Mouse (Mus musculus) stomach, postnatal 0 days (tissue): ENCODE data around the gene Hist1h4h. TPM values are rescaled to one million over a fixed set of nuclear protein-coding genes. Genes with fewer than 3 reads are reported as not detected.

ENCODE experiments used
- ATAC-seq: fragments of 200-750 bp; cut with Nextera tagmentation; 2 replicates; pipeline ENCODE4 v1.8.0; 2017; ENCODE audit not compliant: low FRiP score, low TSS enrichment
- DNase-seq: peaks from one replicate; pipeline ENCODE4 v3.0.0-alpha.2; 2016; ENCODE audit warnings: low spot score
- H3K27ac ChIP-seq: fragments of 300-500 bp; sonication (generic); replicated peaks from 2 replicates; pipeline ENCODE4 v1.5.1; 2014; ENCODE audit warnings: mild to moderate bottlenecking, control low read depth
- H3K27me3 ChIP-seq: fragments of 300-500 bp; sonication (generic); 2 replicates; pipeline ENCODE4 v1.6.1; 2014; ENCODE audit warnings: low read length; ENCODE audit not compliant: control insufficient read depth, insufficient read depth
- H3K36me3 ChIP-seq: fragments of 300-500 bp; sonication (generic); 2 replicates; pipeline ENCODE4 v1.6.1; 2014; ENCODE audit warnings: low read length, mixed read lengths; ENCODE audit not compliant: control insufficient read depth, insufficient read depth
- H3K4me1 ChIP-seq: fragments of 300-500 bp; sonication (generic); replicated peaks from 2 replicates; pipeline ENCODE4 v1.6.1; 2014; ENCODE audit warnings: antibody characterized with exemption; ENCODE audit not compliant: control insufficient read depth, insufficient read depth
- H3K4me2 ChIP-seq: fragments of 300-500 bp; sonication (generic); replicated peaks from 2 replicates; pipeline ENCODE4 v1.6.1; 2014; ENCODE audit warnings: low read depth, mild to moderate bottlenecking, control low read depth, moderate library complexity
- H3K4me3 ChIP-seq: fragments of 300-500 bp; sonication (generic); 2 replicates; pipeline ENCODE4 v1.5.1; 2014; ENCODE audit warnings: low read depth, low read length, control low read depth
- H3K9ac ChIP-seq: fragments of 300-500 bp; sonication (generic); 2 replicates; pipeline ENCODE4 v1.6.1; 2014; ENCODE audit warnings: mild to moderate bottlenecking, low read length, control low read depth, mixed read lengths
- H3K9me3 ChIP-seq: fragments of 300-500 bp; sonication (generic); 2 replicates; pipeline ENCODE4 v1.6.1; 2016; ENCODE audit warnings: low read length; ENCODE audit not compliant: control insufficient read depth
- CTCF ChIP-seq: IDR thresholded peaks from 2 replicates; pipeline ENCODE4 v1.5.1; 2016; ENCODE audit warnings: antibody characterized with exemption, low read depth, mild to moderate bottlenecking, moderate library complexity
- EP300 ChIP-seq: optimal IDR thresholded peaks from 2 replicates; pipeline ENCODE3; 2016; ENCODE audit warnings: antibody characterized with exemption
- WGBS: fragments of 180-500 bp; shearing (Covaris S2); extraction: QIAGEN DNeasy Blood & Tissue Kit; methylation state at CpG from one replicate; pipeline ENCODE4 v1.1.7; 2014; 5-methylcytosine and 5-hydroxymethylcytosine counted together
- polyA plus RNA-seq: library from polyadenylated mRNA; unstranded; fragments of >200 nt; fragmentation: Nextera tagmentation; extraction: Ambion mirVana; gene quantifications from 2 replicates; pipeline ENCODE4 v1.2.1, GENCODE M21; 2015

Gene Hist1h4h
- polyA plus RNA-seq, 1 experiment from 2014 or later: 18.3 TPM

GRCm38 (mm10) chr13:23551931-23552914 is 21.4 kb downstream of the Hist1h4h start:
- H3K4me1 ChIP-seq: no peaks in the 10 kb centered on the region
- H3K4me2 ChIP-seq: peak overlapping the region; percentile 57
- no peaks in the 10 kb centered on the region for H3K27me3 ChIP-seq
- no peak for ATAC-seq
- no peak for TF ChIP-seq EP300
- no peak for TF ChIP-seq CTCF
- WGBS: 41% methylated on average over 8 of the region's 8 CpGs
- peak overlapping the region; percentile 85 for H3K27ac ChIP-seq
- H3K36me3 ChIP-seq: no peaks in the 10 kb centered on the region
- H3K9ac ChIP-seq: peak overlapping the region; percentile 52; the same call in 1 of the 2 replicates
- H3K4me3 ChIP-seq: peak overlapping the region; percentile 43
- DNase-seq: no peak
- no peaks in the 10 kb centered on the region for H3K9me3 ChIP-seq

GRCm38 (mm10) chr13:23552962-23553361 is 22.1 kb downstream of the Hist1h4h start, which contains the start of gene Hist1h1d:
Gene Hist1h1d (plus strand): TSS chr13:23553262.
- H3K9me3 ChIP-seq: no peaks in the 10 kb centered on the region
- H3K36me3 ChIP-seq: no peaks in the 10 kb centered on the region
- no peaks in the 10 kb centered on the region for H3K27me3 ChIP-seq
- DNase-seq (no peak), ATAC-seq (no peak)
- peak within 1 kb of the TSS; percentile 85 for H3K27ac ChIP-seq
- no peaks in the 10 kb centered on the region for H3K4me1 ChIP-seq
- no peak for TF ChIP-seq EP300
- TF ChIP-seq CTCF: no peak
- peak within 1 kb of the TSS; percentile 57 for H3K4me2 ChIP-seq
- H3K9ac ChIP-seq: no peak within 1 kb of the TSS
- no peak within 1 kb of the TSS for H3K4me3 ChIP-seq

GRCm38 (mm10) chr13:23554393-23554792 is 23.5 kb downstream of the Hist1h4h start:
- Histone ChIP-seq H3K27me3 (no peaks in the 10 kb centered on the region), H3K4me3 (peak overlapping the region; percentile 66), H3K4me2 (peak overlapping the region; percentile 85), H3K4me1 (no peaks in the 10 kb centered on the region), H3K9me3 (no peaks in the 10 kb centered on the region), H3K9ac (peak overlapping the region; percentile 89), H3K27ac (peak overlapping the region; percentile 96), H3K36me3 (no peaks in the 10 kb centered on the region)
- no peak for TF ChIP-seq EP300
- TF ChIP-seq CTCF: no peak
- 16% methylated on average over 9 of the region's 9 CpGs for WGBS
- no peak for ATAC-seq
- DNase-seq: no peak

GRCm38 (mm10) chr13:23554925-23555838 is 24.3 kb downstream of the Hist1h4h start:
- Histone ChIP-seq H3K4me3 (peak overlapping the region; percentile 66), H3K27ac (peak overlapping the region; percentile 96), H3K27me3 (no peaks in the 10 kb centered on the region), H3K4me2 (peak overlapping the region; percentile 85), H3K9me3 (no peaks in the 10 kb centered on the region), H3K9ac (peak overlapping the region; percentile 89), H3K36me3 (no peaks in the 10 kb centered on the region), H3K4me1 (no peaks in the 10 kb centered on the region)
- peak; percentile 86 for DNase-seq
- peak; percentile 90 for ATAC-seq
- WGBS: under 1% methylated on average over 50 of the region's 54 CpGs
- peak; percentile 56 for TF ChIP-seq EP300
- no peak for TF ChIP-seq CTCF

GRCm38 (mm10) chr13:23555839-23556416 is 25.1 kb downstream of the Hist1h4h start:
- WGBS: under 1% methylated on average over 18 of the region's 18 CpGs
- Histone ChIP-seq H3K27me3 (no peaks in the 10 kb centered on the region), H3K4me3 (peak overlapping the region; percentile 66), H3K4me2 (peak overlapping the region; percentile 85), H3K9me3 (no peaks in the 10 kb centered on the region), H3K4me1 (no peaks in the 10 kb centered on the region), H3K36me3 (no peaks in the 10 kb centered on the region), H3K9ac (peak overlapping the region; percentile 89), H3K27ac (peak overlapping the region; percentile 96)
- TF ChIP-seq CTCF (no peak), EP300 (peak; percentile 82)
- DNase-seq (peak; percentile 73), ATAC-seq (peak; percentile 76)
